Mouse (Mus musculus): ENCODE results near the gene Mapk3. TPM values are rescaled to one million over a fixed set of nuclear protein-coding genes. Genes with fewer than 3 reads are reported as not detected.

Gene Mapk3
- 96.5 and 97.0 TPM in 2 replicates for polyA plus RNA-seq (2014; fragmentation: Nextera tagmentation; extraction: Ambion mirVana)

GRCm38 (mm10) chr7:126759050-126759671 lies at the start of gene Mapk3:
Gene Mapk3, plus strand, starts transcription at chr7:126759601.
- Histone ChIP-seq H3K4me1 (replicated peaks; ENCODE audit: control insufficient read depth, insufficient read depth, low read length) (peaks cover 36% of the 10 kb centered on the region), H3K4me2 (replicated peaks) (peak within 1 kb of the TSS; percentile 77), H3K9ac (peak within 1 kb of the TSS; percentile 81), H3K27ac (peak within 1 kb of the TSS; percentile 87), H3K4me3 (replicated peaks; ENCODE audit: low read length) (peak within 1 kb of the TSS; percentile 78), H3K27me3 (ENCODE audit: control insufficient read depth, insufficient read depth, low read length) (no peaks in the 10 kb centered on the region), H3K36me3 (replicated peaks; ENCODE audit: control insufficient read depth, insufficient read depth) (peaks cover 14% of the 10 kb centered on the region), H3K9me3 (ENCODE audit: control insufficient read depth, low read length) (no peaks in the 10 kb centered on the region)
- WGBS, result 2% methylated on average over 18 of the region's 38 CpGs
- ATAC-seq (ENCODE audit: low FRiP score) (peak; percentile 66), DNase-seq (ENCODE audit: low spot score) (peak; percentile 91)

- no peaks in the 10 kb centered on the region for H3K9me3 ChIP-seq (ENCODE audit: control insufficient read depth, low read length)
- WGBS, result 79% methylated on average over 4 of the region's 4 CpGs
- no peak overlapping the region for H3K4me2 ChIP-seq (replicated peaks)
- H3K36me3 ChIP-seq (replicated peaks; ENCODE audit: control insufficient read depth, insufficient read depth), result no peaks in the 10 kb centered on the region
- DNase-seq (ENCODE audit: low spot score) (no peak), ATAC-seq (ENCODE audit: low FRiP score) (no peak)
- H3K9ac ChIP-seq, result no peak overlapping the region
- no peak overlapping the region for H3K4me3 ChIP-seq (replicated peaks; ENCODE audit: low read length)
- H3K27me3 ChIP-seq (ENCODE audit: control insufficient read depth, insufficient read depth, low read length), result no peaks in the 10 kb centered on the region
- no peak overlapping the region for H3K27ac ChIP-seq
- peaks cover 2% of the 10 kb centered on the region; the same call in 1 of the 2 replicates for H3K4me1 ChIP-seq (replicated peaks; ENCODE audit: control insufficient read depth, insufficient read depth, low read length)
These were observed 49.1 kb upstream of the Mapk3 start for GRCm38 (mm10) chr7:126710266-126710665.

GRCm38 (mm10) chr7:126711910-126712309 lies 47.5 kb upstream of the Mapk3 start:
- Histone ChIP-seq H3K9ac (no peak overlapping the region), H3K4me3 (replicated peaks; ENCODE audit: low read length) (no peak overlapping the region), H3K4me2 (replicated peaks) (no peak overlapping the region), H3K36me3 (replicated peaks; ENCODE audit: control insufficient read depth, insufficient read depth) (no peaks in the 10 kb centered on the region), H3K4me1 (replicated peaks; ENCODE audit: control insufficient read depth, insufficient read depth, low read length) (no peaks in the 10 kb centered on the region), H3K27me3 (ENCODE audit: control insufficient read depth, insufficient read depth, low read length) (no peaks in the 10 kb centered on the region), H3K9me3 (ENCODE audit: control insufficient read depth, low read length) (no peaks in the 10 kb centered on the region), H3K27ac (no peak overlapping the region)
- DNase-seq (ENCODE audit: low spot score) (no peak), ATAC-seq (ENCODE audit: low FRiP score) (no peak)
- WGBS, result 91% methylated on average over 3 of the region's 3 CpGs

GRCm38 (mm10) chr7:126715679-126716078 lies 43.7 kb upstream of the Mapk3 start:
- H3K9ac ChIP-seq, result no peak overlapping the region
- H3K4me2 ChIP-seq (replicated peaks), result no peak overlapping the region
- no peaks in the 10 kb centered on the region for H3K4me1 ChIP-seq (replicated peaks; ENCODE audit: control insufficient read depth, insufficient read depth, low read length)
- DNase-seq (ENCODE audit: low spot score), result no peak
- H3K27ac ChIP-seq, result no peak overlapping the region
- H3K36me3 ChIP-seq (replicated peaks; ENCODE audit: control insufficient read depth, insufficient read depth), result no peaks in the 10 kb centered on the region
- no peak for ATAC-seq (ENCODE audit: low FRiP score)
- 73% methylated on average over 4 of the region's 4 CpGs for whole genome bisulfite sequencing
- no peaks in the 10 kb centered on the region for H3K27me3 ChIP-seq (ENCODE audit: control insufficient read depth, insufficient read depth, low read length)
- H3K4me3 ChIP-seq (replicated peaks; ENCODE audit: low read length), result no peak overlapping the region
- no peaks in the 10 kb centered on the region for H3K9me3 ChIP-seq (ENCODE audit: control insufficient read depth, low read length)

GRCm38 (mm10) chr7:126717566-126717965 lies 41.8 kb upstream of the Mapk3 start:
- no peak overlapping the region for H3K4me3 ChIP-seq (replicated peaks; ENCODE audit: low read length)
- ATAC-seq (ENCODE audit: low FRiP score) (no peak), DNase-seq (ENCODE audit: low spot score) (no peak)
- H3K4me2 ChIP-seq (replicated peaks), result no peak overlapping the region
- no peaks in the 10 kb centered on the region for H3K27me3 ChIP-seq (ENCODE audit: control insufficient read depth, insufficient read depth, low read length)
- no peaks in the 10 kb centered on the region for H3K4me1 ChIP-seq (replicated peaks; ENCODE audit: control insufficient read depth, insufficient read depth, low read length)
- WGBS, result 87% methylated on average over 3 of the region's 3 CpGs
- H3K27ac ChIP-seq, result no peak overlapping the region
- H3K9ac ChIP-seq, result no peak overlapping the region
- H3K36me3 ChIP-seq (replicated peaks; ENCODE audit: control insufficient read depth, insufficient read depth), result no peaks in the 10 kb centered on the region
- no peaks in the 10 kb centered on the region for H3K9me3 ChIP-seq (ENCODE audit: control insufficient read depth, low read length)

GRCm38 (mm10) chr7:126718787-126719337 lies 40.5 kb upstream of the Mapk3 start:
- Histone ChIP-seq H3K9ac (no peak overlapping the region), H3K27me3 (ENCODE audit: control insufficient read depth, insufficient read depth, low read length) (no peaks in the 10 kb centered on the region), H3K4me3 (replicated peaks; ENCODE audit: low read length) (no peak overlapping the region), H3K9me3 (ENCODE audit: control insufficient read depth, low read length) (no peaks in the 10 kb centered on the region), H3K27ac (no peak overlapping the region), H3K4me1 (replicated peaks; ENCODE audit: control insufficient read depth, insufficient read depth, low read length) (no peaks in the 10 kb centered on the region), H3K4me2 (replicated peaks) (no peak overlapping the region), H3K36me3 (replicated peaks; ENCODE audit: control insufficient read depth, insufficient read depth) (no peaks in the 10 kb centered on the region)
- DNase-seq (ENCODE audit: low spot score), result no peak
- 97% methylated on average over 5 of the region's 5 CpGs for WGBS
- ATAC-seq (ENCODE audit: low FRiP score), result no peak

- Histone ChIP-seq H3K9me3 (ENCODE audit: control insufficient read depth, low read length) (no peaks in the 10 kb centered on the region), H3K4me2 (replicated peaks) (no peak overlapping the region), H3K27me3 (ENCODE audit: control insufficient read depth, insufficient read depth, low read length) (no peaks in the 10 kb centered on the region), H3K27ac (no peak overlapping the region), H3K4me3 (replicated peaks; ENCODE audit: low read length) (no peak overlapping the region), H3K36me3 (replicated peaks; ENCODE audit: control insufficient read depth, insufficient read depth) (no peaks in the 10 kb centered on the region), H3K4me1 (replicated peaks; ENCODE audit: control insufficient read depth, insufficient read depth, low read length) (no peaks in the 10 kb centered on the region), H3K9ac (no peak overlapping the region)
- ATAC-seq (ENCODE audit: low FRiP score), result no peak
- WGBS, result 90% methylated on average over 13 of the region's 13 CpGs
- DNase-seq (ENCODE audit: low spot score), result no peak
These were observed 37.8 kb upstream of the Mapk3 start for GRCm38 (mm10) chr7:126721635-126722034.

- no peaks in the 10 kb centered on the region for H3K9me3 ChIP-seq (ENCODE audit: control insufficient read depth, low read length)
- no peak overlapping the region for H3K27ac ChIP-seq
- DNase-seq (ENCODE audit: low spot score), result no peak
- no peaks in the 10 kb centered on the region for H3K36me3 ChIP-seq (replicated peaks; ENCODE audit: control insufficient read depth, insufficient read depth)
- H3K27me3 ChIP-seq (ENCODE audit: control insufficient read depth, insufficient read depth, low read length), result no peaks in the 10 kb centered on the region
- H3K9ac ChIP-seq, result no peak overlapping the region
- no peak overlapping the region for H3K4me3 ChIP-seq (replicated peaks; ENCODE audit: low read length)
- WGBS, result 82% methylated on average over 3 of the region's 3 CpGs
- no peak for ATAC-seq (ENCODE audit: low FRiP score)
- no peaks in the 10 kb centered on the region for H3K4me1 ChIP-seq (replicated peaks; ENCODE audit: control insufficient read depth, insufficient read depth, low read length)
- H3K4me2 ChIP-seq (replicated peaks), result no peak overlapping the region
These were observed 34.3 kb upstream of the Mapk3 start for GRCm38 (mm10) chr7:126725077-126725476.

GRCm38 (mm10) chr7:126725667-126726066 lies 33.7 kb upstream of the Mapk3 start:
- no peak for DNase-seq (ENCODE audit: low spot score)
- Histone ChIP-seq H3K4me3 (replicated peaks; ENCODE audit: low read length) (no peak overlapping the region), H3K4me2 (replicated peaks) (no peak overlapping the region), H3K27me3 (ENCODE audit: control insufficient read depth, insufficient read depth, low read length) (no peaks in the 10 kb centered on the region), H3K27ac (no peak overlapping the region), H3K9ac (no peak overlapping the region), H3K9me3 (ENCODE audit: control insufficient read depth, low read length) (no peaks in the 10 kb centered on the region), H3K36me3 (replicated peaks; ENCODE audit: control insufficient read depth, insufficient read depth) (no peaks in the 10 kb centered on the region), H3K4me1 (replicated peaks; ENCODE audit: control insufficient read depth, insufficient read depth, low read length) (no peaks in the 10 kb centered on the region)
- 91% methylated on average over 5 of the region's 5 CpGs for WGBS
- ATAC-seq (ENCODE audit: low FRiP score), result no peak
